Mouse (Mus musculus) CH12.LX (cell line): ENCODE measurements around the gene Vps36.

Experiments
- CHD1 ChIP-seq: IDR thresholded peaks from 2 replicates; pipeline ENCODE4 v1.6.1; 2012; ENCODE audit warnings: low read depth, low read length, improper control_type of control experiment, inconsistent platforms
- CHD2 ChIP-seq: IDR thresholded peaks from 2 replicates; pipeline ENCODE4 v1.6.1; 2011; ENCODE audit warnings: low read length, improper control_type of control experiment
- CTCF ChIP-seq, 2 experiments: IDR thresholded peaks in 1 of 2; conservative IDR thresholded peaks in 1 of 2; 2 replicates each; pipeline ENCODE4 v1.5.1; 2011 to 2012; ENCODE audit warnings: low read depth in 2 of 2, low read length in 2 of 2, improper control_type of control experiment in 1 of 2, inconsistent platforms in 1 of 2, mild to moderate bottlenecking in 1 of 2, moderate library complexity in 1 of 2
- E2F4 ChIP-seq: IDR thresholded peaks from 2 replicates; pipeline ENCODE4 v1.6.1; 2011; ENCODE audit warnings: low read depth, low read length, improper control_type of control experiment; ENCODE audit not compliant: insufficient replicate concordance
- ELF1 ChIP-seq: IDR thresholded peaks from 2 replicates; pipeline ENCODE4 v1.6.1; 2014; ENCODE audit warnings: low read depth, mild to moderate bottlenecking, inconsistent platforms, low read length, improper control_type of control experiment
- HCFC1 ChIP-seq: IDR thresholded peaks from 2 replicates; pipeline ENCODE4 v1.6.1; 2012; ENCODE audit warnings: low read depth, mild to moderate bottlenecking, inconsistent platforms, low read length, improper control_type of control experiment
- MAX ChIP-seq: IDR thresholded peaks from 2 replicates; pipeline ENCODE4 v1.6.1; 2011; ENCODE audit warnings: low read length, improper control_type of control experiment
- MAZ ChIP-seq: IDR thresholded peaks from 2 replicates; pipeline ENCODE4 v1.6.1; 2012; ENCODE audit warnings: low read depth, mild to moderate bottlenecking, inconsistent platforms, low read length, improper control_type of control experiment, moderate library complexity
- PAX5 ChIP-seq: IDR thresholded peaks from 2 replicates; pipeline ENCODE4 v1.6.1; 2012; ENCODE audit warnings: low read length, inconsistent platforms, mixed read lengths
- POLR2A ChIP-seq: IDR thresholded peaks from 2 replicates; pipeline ENCODE4 v1.6.1; 2011; ENCODE audit warnings: low read depth, mild to moderate bottlenecking, improper control_type of control experiment, low read length
- RCOR1 ChIP-seq: conservative IDR thresholded peaks from 2 replicates; pipeline ENCODE4 v1.6.1; 2012; ENCODE audit warnings: low read depth, mild to moderate bottlenecking, inconsistent platforms, low read length, improper control_type of control experiment
- USF1 ChIP-seq: IDR thresholded peaks from 2 replicates; pipeline ENCODE4 v1.6.1; 2014; ENCODE audit warnings: low read depth, mild to moderate bottlenecking, inconsistent platforms, low read length, improper control_type of control experiment
- ZKSCAN1 ChIP-seq: IDR thresholded peaks from 2 replicates; pipeline ENCODE4 v1.6.1; 2012; ENCODE audit warnings: low read depth, inconsistent platforms, low read length, improper control_type of control experiment, borderline replicate concordance

DNA sequence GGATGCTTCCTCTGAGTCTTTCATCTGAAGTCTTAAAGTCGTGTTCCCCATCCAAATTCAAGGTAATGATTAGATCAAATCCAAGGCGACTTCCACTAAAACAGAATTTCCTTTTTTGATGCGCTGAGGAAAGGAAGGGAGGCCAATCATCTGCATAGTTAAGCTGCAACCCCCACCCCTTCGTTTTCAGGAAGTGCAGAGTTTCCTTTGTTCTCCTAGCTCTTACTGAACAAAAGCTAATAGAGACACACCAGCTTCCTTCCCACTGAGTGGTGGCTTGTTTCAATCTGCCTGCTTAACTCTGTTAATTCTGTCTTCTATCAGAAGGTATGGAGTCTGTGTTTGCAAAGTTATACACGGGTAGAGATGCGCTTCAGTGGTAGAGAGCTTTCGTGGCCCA is 36.0 kb downstream of the Vps36 start:
- TF ChIP-seq CTCF (conservative IDR thresholded peaks at IDR 0.05 in 1 of 2, IDR thresholded peaks at IDR 0.05 in 1 of 2; ENCODE audit: low read depth in 2 of 2, low read length in 2 of 2) (no peak), E2F4 (no peak), CHD1 (no peak), POLR2A (no peak), MAZ (no peak), HCFC1 (no peak), USF1 (no peak), MAX (no peak), RCOR1 (no peak), ZKSCAN1 (no peak), CHD2 (no peak), PAX5 (no peak), ELF1 (no peak; the same call in 1 of the 2 replicates)
